Mouse (Mus musculus) intestine, embryonic 15.5 days (tissue): ENCODE results near the gene Runx3. TPM values are rescaled to one million over a fixed set of nuclear protein-coding genes. Genes with fewer than 3 reads are reported as not detected.

Source experiments
- ATAC-seq: fragments of 200-750 bp; cut with Nextera tagmentation; 2 replicates; pipeline ENCODE4 v1.8.0; 2017; ENCODE audit warnings: moderate TSS enrichment, moderate library complexity
- H3K27ac ChIP-seq: fragments of 300-500 bp; sonication (generic); 2 replicates; pipeline ENCODE4 v1.5.1; 2015; ENCODE audit warnings: mild to moderate bottlenecking, inconsistent platforms
- H3K27me3 ChIP-seq: fragments of 300-500 bp; sonication (generic); replicated peaks from 2 replicates; pipeline ENCODE4 v1.6.1; 2015; ENCODE audit warnings: inconsistent platforms
- H3K36me3 ChIP-seq: fragments of 300-500 bp; sonication (generic); 2 replicates; pipeline ENCODE4 v1.6.1; 2015; ENCODE audit warnings: inconsistent platforms
- H3K4me1 ChIP-seq: fragments of 300-500 bp; sonication (generic); replicated peaks from 2 replicates; pipeline ENCODE4 v1.6.1; 2015; ENCODE audit warnings: inconsistent platforms
- H3K4me2 ChIP-seq: fragments of 300-500 bp; sonication (generic); replicated peaks from 2 replicates; pipeline ENCODE4 v1.6.1; 2015; ENCODE audit warnings: mild to moderate bottlenecking, inconsistent platforms
- H3K4me3 ChIP-seq: fragments of 300-500 bp; sonication (generic); replicated peaks from 2 replicates; pipeline ENCODE4 v1.5.1; 2015; ENCODE audit warnings: inconsistent platforms
- H3K9ac ChIP-seq: fragments of 300-500 bp; sonication (generic); 2 replicates; pipeline ENCODE4 v1.6.1; 2015; ENCODE audit warnings: inconsistent platforms
- H3K9me3 ChIP-seq: fragments of 300-500 bp; sonication (generic); 2 replicates; pipeline ENCODE4 v1.6.1; 2016; ENCODE audit warnings: inconsistent platforms
- WGBS: fragments of 180-500 bp; shearing (Covaris S2); methylation state at CpG from one replicate; pipeline ENCODE4 v1.1.7; 2015; 5-methylcytosine and 5-hydroxymethylcytosine counted together
- polyA plus RNA-seq: library from polyadenylated mRNA; unstranded; fragments of >200 nt; fragmentation: Nextera tagmentation; extraction: Ambion mirVana; gene quantifications from 2 replicates; pipeline ENCODE4 v1.2.1, GENCODE M21; 2015

The Runx3 gene
- polyA plus RNA-seq, 1 experiment from 2014 or later = 0.26 TPM

DNA sequence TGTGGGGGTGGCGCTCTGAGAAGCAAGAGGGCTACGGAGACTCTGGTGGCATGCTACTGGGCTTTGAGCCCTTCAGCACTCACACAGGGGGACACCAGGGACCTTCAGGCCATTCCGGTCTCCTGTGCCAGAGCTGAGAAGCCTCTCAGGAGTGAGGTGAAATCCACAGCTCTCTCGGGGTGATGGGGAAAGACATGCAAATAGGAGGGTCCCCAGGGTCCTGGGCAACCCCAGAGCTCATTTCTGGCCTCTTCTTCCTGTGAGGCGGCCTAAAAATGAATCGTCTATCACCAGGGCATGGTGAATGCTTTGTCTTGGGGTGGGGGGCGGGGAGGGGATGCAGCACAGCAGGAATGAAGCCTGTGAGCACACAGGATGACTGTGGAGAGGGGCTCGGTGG is 15.8 kb downstream of the Runx3 start:
- Histone ChIP-seq H3K4me2 (no peak overlapping the region), H3K9ac (no peak overlapping the region), H3K27me3 (peaks cover 37% of the 10 kb centered on the region), H3K4me1 (peaks cover 5% of the 10 kb centered on the region), H3K36me3 (no peaks in the 10 kb centered on the region), H3K9me3 (no peaks in the 10 kb centered on the region), H3K4me3 (no peak overlapping the region), H3K27ac (no peak overlapping the region)
- WGBS = 64% methylated on average over 8 of the region's 8 CpGs
- no peak for ATAC-seq

DNA sequence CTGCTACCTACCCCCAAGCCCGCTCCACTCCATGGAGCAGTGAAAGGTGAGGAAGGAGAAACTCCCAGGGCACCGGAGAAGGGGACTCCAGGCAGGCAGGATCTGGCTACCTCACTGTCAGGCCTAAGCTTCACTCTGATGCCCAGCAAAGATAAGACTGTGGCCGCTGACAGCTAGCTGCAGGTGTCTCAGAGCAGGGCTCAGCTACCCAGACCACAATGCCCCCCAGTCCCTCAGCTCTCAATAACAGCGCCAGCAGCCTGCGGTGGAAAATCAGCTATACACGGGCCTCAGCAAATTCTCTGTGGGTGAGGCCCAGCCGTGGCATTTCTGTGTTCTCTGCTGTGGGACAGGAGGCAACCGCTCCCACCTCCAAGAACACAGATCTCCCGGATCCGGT is 16.2 kb downstream of the Runx3 start:
- ATAC-seq = no peak
- no peak overlapping the region for H3K27ac ChIP-seq
- peaks cover 41% of the 10 kb centered on the region for H3K27me3 ChIP-seq
- no peaks in the 10 kb centered on the region for H3K36me3 ChIP-seq
- H3K4me1 ChIP-seq = peaks cover 7% of the 10 kb centered on the region
- 68% methylated on average over 10 of the region's 10 CpGs for WGBS
- no peak overlapping the region for H3K9ac ChIP-seq
- no peaks in the 10 kb centered on the region for H3K9me3 ChIP-seq
- no peak overlapping the region for H3K4me2 ChIP-seq
- H3K4me3 ChIP-seq = no peak overlapping the region

DNA sequence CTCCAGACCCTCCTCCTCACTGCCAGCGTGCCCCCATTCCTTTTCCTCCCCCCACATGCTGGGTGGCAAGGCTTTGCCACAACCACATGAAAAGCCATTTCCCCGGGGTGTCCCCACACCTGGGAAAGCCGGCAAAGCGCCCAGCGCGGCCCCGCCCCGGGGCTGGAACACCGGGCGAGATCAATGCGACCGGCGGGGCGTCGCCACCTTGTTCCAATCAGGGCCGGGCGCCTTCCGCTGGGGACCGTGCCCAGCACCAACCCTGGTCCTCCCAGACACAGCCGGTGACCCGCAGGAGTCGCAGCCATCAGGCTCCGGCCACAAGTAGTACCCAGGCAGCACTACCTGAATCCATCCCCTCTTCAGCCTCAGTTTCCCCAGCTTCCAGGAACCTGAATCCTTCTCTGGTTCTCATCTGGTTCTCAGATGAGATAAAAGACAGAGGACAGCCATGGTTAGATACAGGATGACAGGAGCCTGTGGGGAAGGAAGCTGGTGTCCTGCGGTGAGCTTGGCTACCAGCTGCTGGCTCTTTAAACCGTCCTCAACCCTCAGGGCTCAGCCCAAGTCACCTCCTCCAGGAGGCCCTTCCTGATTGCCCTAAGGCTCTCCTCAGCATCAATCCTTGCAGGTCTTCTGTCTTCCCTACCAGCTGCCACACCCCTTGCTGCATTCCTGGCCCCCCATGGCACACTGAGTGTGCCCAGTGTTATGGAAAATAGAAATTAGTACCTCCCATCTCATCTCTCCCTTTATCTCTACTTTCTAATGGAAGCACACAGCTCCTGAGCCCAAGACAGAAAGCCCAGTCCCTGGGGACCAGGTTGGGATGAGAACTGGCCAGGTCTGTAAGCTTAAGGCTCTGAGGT is 20.4 kb downstream of the Runx3 start:
- H3K36me3 ChIP-seq = no peaks in the 10 kb centered on the region
- no peak overlapping the region for H3K27ac ChIP-seq
- H3K4me2 ChIP-seq = peak overlapping the region; percentile 40
- peaks cover 8% of the 10 kb centered on the region for H3K4me1 ChIP-seq
- no peak overlapping the region for H3K4me3 ChIP-seq
- H3K27me3 ChIP-seq = peaks cover 42% of the 10 kb centered on the region
- no peak overlapping the region for H3K9ac ChIP-seq
- WGBS = 2% methylated on average over 25 of the region's 25 CpGs
- H3K9me3 ChIP-seq = no peaks in the 10 kb centered on the region
- peak; percentile 65 for ATAC-seq

GRCm38 (mm10) chr4:135141720-135142119 is 21.3 kb downstream of the Runx3 start:
- 6% methylated on average over 13 of the region's 13 CpGs for WGBS
- no peak overlapping the region for H3K4me3 ChIP-seq
- no peak overlapping the region for H3K27ac ChIP-seq
- H3K9ac ChIP-seq = no peak overlapping the region
- peaks cover 13% of the 10 kb centered on the region for H3K4me1 ChIP-seq
- H3K4me2 ChIP-seq = no peak overlapping the region
- H3K9me3 ChIP-seq = no peaks in the 10 kb centered on the region
- H3K36me3 ChIP-seq = no peaks in the 10 kb centered on the region
- ATAC-seq = peak; percentile 48
- H3K27me3 ChIP-seq = peaks cover 42% of the 10 kb centered on the region

DNA sequence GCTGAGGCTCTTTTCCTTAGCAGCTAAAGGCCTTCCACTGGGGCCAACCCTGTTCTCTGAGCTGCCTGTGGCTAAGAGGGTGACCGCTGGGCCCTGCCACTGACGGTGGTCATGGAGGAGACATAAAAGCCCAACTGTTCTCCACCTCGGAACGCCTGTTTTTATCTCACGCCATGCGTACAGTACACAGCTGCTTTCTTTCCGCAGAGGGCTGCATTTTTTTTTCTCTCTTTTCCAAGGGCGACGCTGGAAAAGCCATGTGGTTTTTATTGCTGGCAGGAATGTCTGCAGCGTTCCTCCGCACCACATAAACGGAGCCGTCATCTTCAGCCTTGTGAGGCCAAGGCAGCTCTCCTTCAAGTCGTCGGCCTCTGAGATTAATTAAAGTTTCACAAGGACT is 26.3 kb downstream of the Runx3 start:
- H3K4me2 ChIP-seq = peak overlapping the region; percentile 15; the same call in 1 of the 2 replicates
- peak; percentile 22 for ATAC-seq
- H3K9ac ChIP-seq = no peak overlapping the region

DNA sequence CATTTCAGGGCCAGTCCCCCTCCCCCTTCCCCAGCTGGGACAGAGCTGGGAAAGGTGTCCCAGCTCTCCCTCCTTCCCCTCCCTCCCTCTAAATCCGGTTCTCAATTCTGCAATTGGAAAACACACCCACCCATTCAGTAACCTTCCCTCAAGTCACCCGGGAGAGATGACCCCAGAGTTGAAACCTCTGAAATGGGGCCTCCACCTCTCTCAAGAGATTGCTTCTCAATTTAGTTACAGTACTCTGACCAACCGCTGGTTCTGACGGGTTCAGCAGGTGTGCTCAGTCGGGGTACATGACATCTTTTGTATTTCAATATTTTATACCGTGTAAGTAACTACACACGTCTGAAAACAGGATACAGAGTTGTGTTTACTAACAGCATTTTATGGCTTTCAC is 28.2 kb downstream of the Runx3 start:
- no peak overlapping the region for H3K27ac ChIP-seq
- WGBS = 15% methylated on average over 7 of the region's 7 CpGs
- H3K27me3 ChIP-seq = peaks cover 70% of the 10 kb centered on the region
- H3K9me3 ChIP-seq = no peaks in the 10 kb centered on the region
- H3K4me2 ChIP-seq = no peak overlapping the region
- no peaks in the 10 kb centered on the region for H3K36me3 ChIP-seq
- ATAC-seq = no peak
- H3K4me3 ChIP-seq = no peak overlapping the region
- no peak overlapping the region for H3K9ac ChIP-seq
- H3K4me1 ChIP-seq = peaks cover 23% of the 10 kb centered on the region

More for the DNA sequence above, 26.3 kb downstream of the Runx3 start:
- H3K4me3 ChIP-seq = no peak overlapping the region
- H3K9me3 ChIP-seq = no peaks in the 10 kb centered on the region
- H3K27me3 ChIP-seq = peaks cover 52% of the 10 kb centered on the region
- no peaks in the 10 kb centered on the region for H3K36me3 ChIP-seq
- WGBS = 4% methylated on average over 15 of the region's 15 CpGs
- peaks cover 11% of the 10 kb centered on the region for H3K4me1 ChIP-seq
- peak overlapping the region; percentile 27; the same call in 1 of the 2 replicates for H3K27ac ChIP-seq

GRCm38 (mm10) chr4:135150031-135150801 is 29.8 kb downstream of the Runx3 start:
- Histone ChIP-seq H3K27ac (no peak overlapping the region), H3K36me3 (no peaks in the 10 kb centered on the region), H3K4me1 (peaks cover 23% of the 10 kb centered on the region), H3K9me3 (no peaks in the 10 kb centered on the region), H3K9ac (no peak overlapping the region), H3K27me3 (peaks cover 85% of the 10 kb centered on the region), H3K4me2 (0 out of 2 replicates have a peak overlapping the region, but pooled peaks have one; percentile 11), H3K4me3 (no peak overlapping the region)
- WGBS = 4% methylated on average over 32 of the region's 32 CpGs
- peak; percentile 65 for ATAC-seq

DNA sequence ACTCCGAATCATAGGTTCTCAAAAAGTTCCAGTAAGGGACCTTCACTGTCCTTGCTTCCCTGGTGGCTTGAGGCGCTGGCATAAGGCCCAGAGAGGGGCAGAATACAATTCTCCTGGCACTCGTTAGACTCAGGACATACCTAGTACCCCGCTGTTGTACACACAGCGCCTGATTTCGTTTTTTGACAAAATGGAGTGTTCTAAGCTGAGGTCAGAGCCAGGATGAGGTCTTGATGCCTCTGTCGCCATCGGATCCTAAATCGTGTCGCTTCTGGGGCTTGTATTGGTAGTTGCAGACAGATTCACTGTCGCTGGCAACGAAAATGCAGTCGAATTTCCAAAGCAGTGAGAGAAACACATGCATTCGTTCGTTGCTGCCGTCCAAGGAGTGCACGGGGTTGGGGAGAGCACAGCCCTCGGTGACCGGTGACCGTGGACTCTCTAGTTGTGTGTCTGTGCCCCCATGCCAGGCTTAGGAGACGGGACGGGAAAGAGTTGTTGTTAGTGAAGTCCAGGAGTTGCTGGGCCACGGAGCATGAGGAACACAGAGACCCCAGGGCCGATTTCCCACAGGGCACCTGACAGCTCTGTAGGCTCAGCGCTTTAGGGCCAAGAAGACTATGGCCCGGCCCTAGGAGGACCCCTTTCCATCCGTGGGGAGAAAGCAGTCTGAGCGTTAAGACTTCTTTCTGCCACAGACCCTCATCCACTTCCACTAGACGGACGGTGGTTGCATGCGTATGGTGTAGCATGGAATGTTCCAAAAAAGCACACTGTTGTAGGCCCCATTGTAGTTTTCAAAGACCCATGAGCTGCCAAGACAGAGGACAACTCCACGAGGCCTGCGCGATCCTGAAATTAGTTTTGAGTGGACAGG is 30.9 kb downstream of the Runx3 start:
- ATAC-seq = no peak
- H3K36me3 ChIP-seq = no peaks in the 10 kb centered on the region
- H3K27ac ChIP-seq = no peak overlapping the region
- peaks cover 22% of the 10 kb centered on the region for H3K4me1 ChIP-seq
- H3K9ac ChIP-seq = no peak overlapping the region
- WGBS = 13% methylated on average over 34 of the region's 34 CpGs
- peaks cover 96% of the 10 kb centered on the region for H3K27me3 ChIP-seq
- H3K9me3 ChIP-seq = no peaks in the 10 kb centered on the region
- H3K4me3 ChIP-seq = no peak overlapping the region
- H3K4me2 ChIP-seq = 0 out of 2 replicates have a peak overlapping the region, but pooled peaks have one; percentile 73

GRCm38 (mm10) chr4:135151988-135152594 is 31.6 kb downstream of the Runx3 start:
- Histone ChIP-seq H3K27ac (no peak overlapping the region), H3K4me3 (peak overlapping the region; percentile 43), H3K9ac (peak overlapping the region; percentile 28; the same call in 1 of the 2 replicates), H3K9me3 (no peaks in the 10 kb centered on the region), H3K36me3 (no peaks in the 10 kb centered on the region), H3K4me2 (peak overlapping the region; percentile 73), H3K4me1 (peaks cover 15% of the 10 kb centered on the region), H3K27me3 (peaks cover 98% of the 10 kb centered on the region)
- 1% methylated on average over 56 of the region's 63 CpGs for WGBS
- peak; percentile 48; the same call in 1 of the 2 replicates for ATAC-seq

- WGBS = under 1% methylated on average over 45 of the region's 45 CpGs
- ATAC-seq = peak; percentile 19; the same call in 1 of the 2 replicates
- H3K27ac ChIP-seq = no peak overlapping the region
- H3K9ac ChIP-seq = no peak overlapping the region
- H3K9me3 ChIP-seq = no peaks in the 10 kb centered on the region
- peak overlapping the region; percentile 43 for H3K4me3 ChIP-seq
- H3K4me1 ChIP-seq = peaks cover 12% of the 10 kb centered on the region
- peaks cover 98% of the 10 kb centered on the region for H3K27me3 ChIP-seq
- H3K36me3 ChIP-seq = no peaks in the 10 kb centered on the region
- H3K4me2 ChIP-seq = peak overlapping the region; percentile 73
These were observed 32.4 kb downstream of the Runx3 start for GRCm38 (mm10) chr4:135152834-135153259.
